Mouse (Mus musculus): ENCODE results near the gene Gm21797. TPM values are rescaled to one million over a fixed set of nuclear protein-coding genes. Genes with fewer than 3 reads are reported as not detected.

Gm21797 gene
- polyA plus RNA-seq (2014; fragmentation: Illumina TruSeq; extraction: RNeasy Lipid Tissue Mini Kit (QIAGEN cat#74804); ENCODE audit: insufficient read depth, low read depth, low replicate concordance): not detected

GRCm38 (mm10) chrY:40775665-40776064 lies at the start of gene Gm21797:
Gene Gm21797, minus strand, starts transcription at chrY:40775765.

GRCm38 (mm10) chrY:40804614-40805013 lies 29.0 kb upstream of the Gm21797 start, which contains the start of gene Gm20795:
Gene Gm20795, plus strand, starts transcription at chrY:40804914.

Other genes with a start within 250 kb of the Gm21797 start
- gene Gm21852, start 123.8 kb downstream of the Gm21797 start, polyA plus RNA-seq (2014; fragmentation: Illumina TruSeq; extraction: RNeasy Lipid Tissue Mini Kit (QIAGEN cat#74804); ENCODE audit: insufficient read depth, low read depth, low replicate concordance): not detected
- gene Gm20795, start 29.1 kb upstream of the Gm21797 start, polyA plus RNA-seq (2014; fragmentation: Illumina TruSeq; extraction: RNeasy Lipid Tissue Mini Kit (QIAGEN cat#74804); ENCODE audit: insufficient read depth, low read depth, low replicate concordance): not detected